Mouse (Mus musculus): ENCODE data around the gene Got1.

DNA sequence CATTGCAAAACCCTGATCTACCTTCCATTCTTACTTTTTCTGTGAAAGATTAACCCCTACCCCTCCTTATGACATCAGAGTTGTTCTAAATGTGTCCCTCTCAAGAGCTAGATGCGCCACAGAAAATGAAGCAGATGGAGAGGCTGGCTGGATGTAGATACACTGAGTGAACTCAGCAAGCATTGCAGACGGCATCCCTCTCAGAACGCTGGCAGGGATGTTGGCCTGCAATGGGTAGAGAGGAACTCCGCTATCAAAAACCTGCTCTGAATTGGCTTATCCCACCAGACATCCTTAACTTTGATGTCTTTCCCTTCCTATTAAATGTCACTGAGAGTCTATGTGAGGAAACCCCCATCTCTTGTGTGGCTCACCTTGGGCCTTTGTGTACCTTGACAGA, 37.4 kb upstream of the Got1 start:
- TF ChIP-seq CTCF (IDR thresholded peaks at IDR 0.05; ENCODE audit: low read depth), result no peak
- TF ChIP-seq EP300 (IDR thresholded peaks at IDR 0.05; ENCODE audit: low read depth), result no peak

All from heart, postnatal 0 days (tissue).